ENCODE assay signal across 14 mouse cellular contexts in the genomic region with DNA sequence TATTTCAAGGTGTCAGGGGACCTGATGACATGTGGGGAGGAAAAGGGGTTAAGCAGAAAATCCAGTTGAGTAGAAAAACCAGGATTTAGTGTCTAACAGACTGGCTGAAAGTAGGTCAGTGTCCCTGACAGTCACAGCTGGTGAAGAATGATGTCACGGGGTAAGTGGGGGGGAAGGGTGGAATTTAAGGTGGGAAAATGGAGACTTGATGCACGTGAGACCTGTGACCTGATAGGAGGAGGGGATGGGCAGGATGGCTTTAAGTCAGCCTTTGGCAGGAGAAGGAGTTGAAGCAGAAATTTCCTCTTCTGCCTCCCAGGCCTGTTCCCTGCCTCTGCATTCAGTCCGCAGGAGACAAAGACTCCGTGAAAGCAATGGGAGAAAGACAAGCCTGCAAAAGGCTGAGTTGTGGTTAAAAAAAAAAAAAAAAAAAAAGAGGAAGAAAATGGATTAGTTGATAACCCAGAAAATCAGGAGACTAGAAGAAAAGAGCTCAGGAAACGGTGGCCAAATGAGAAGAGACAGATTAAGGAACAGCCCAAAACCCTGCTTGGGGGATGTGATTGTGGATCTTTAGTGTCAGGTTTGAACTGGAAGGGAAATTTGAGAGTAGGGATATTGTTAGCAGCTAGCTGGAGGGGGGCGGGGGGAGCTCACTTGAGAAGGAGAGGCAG. TPM values are rescaled to one million over a fixed set of nuclear protein-coding genes. Genes with fewer than 3 reads are reported as not detected.
DNase-seq lines count a peak whose midpoint lies in the region; ATAC-seq and TF ChIP-seq lines count a peak whose summit lies in the region.
"Had no signal": no experiment of that assay in that cellular context is flagged by ENCODE, and none has a peak within 500 bp of the region (broad histone marks: within the 10 kb centered on the region; RNA-seq: fewer than 3 reads in every experiment).

No protein-coding gene starts in this region.

- peak overlapping the region; percentile 86 for H3K27ac ChIP-seq in midbrain, embryonic 12.5 days (replicated peaks)
- no peak overlapping the region for H3K27ac ChIP-seq in liver, embryonic 12.5 days
- H3K27ac ChIP-seq: liver, embryonic 14.5 days had no signal

- no peak overlapping the region for H3K9ac ChIP-seq in midbrain, embryonic 12.5 days (replicated peaks)
- H3K9ac ChIP-seq in liver, embryonic 12.5 days = no peak overlapping the region
- H3K9ac ChIP-seq: liver, embryonic 14.5 days had no signal

- TF ChIP-seq POLR2A in brain, embryonic 14.5 days (IDR thresholded peaks at IDR 0.05; ENCODE audit: borderline replicate concordance, extremely low read depth, insufficient read depth, insufficient read length, poor library complexity, severe bottlenecking) = no peak

- peaks cover 2% of the 10 kb centered on the region; the same call in 1 of the 2 replicates for H3K27me3 ChIP-seq in midbrain, embryonic 12.5 days
- peaks cover 90% of the 10 kb centered on the region for H3K27me3 ChIP-seq in liver, embryonic 12.5 days (replicated peaks)

- H3K4me3 ChIP-seq in midbrain, embryonic 12.5 days = no peak overlapping the region
- no peak overlapping the region for H3K4me3 ChIP-seq in liver, embryonic 12.5 days

- no peaks in the 10 kb centered on the region for H3K36me3 ChIP-seq in midbrain, embryonic 12.5 days
- H3K36me3 ChIP-seq in liver, embryonic 12.5 days = no peaks in the 10 kb centered on the region

- H3K9me3 ChIP-seq in midbrain, embryonic 12.5 days = no peaks in the 10 kb centered on the region
- no peaks in the 10 kb centered on the region for H3K9me3 ChIP-seq in liver, embryonic 12.5 days (replicated peaks)

- TF ChIP-seq CTCF in brain, embryonic 14.5 days (IDR thresholded peaks at IDR 0.05; ENCODE audit: borderline replicate concordance, extremely low read depth, insufficient read depth, insufficient read length) = no peak

- ATAC-seq in granulocyte monocyte progenitor cell, adult 5-6 weeks (replicated peaks; ENCODE audit: poor library complexity, severe bottlenecking) = 0 out of 2 replicates have a peak, but pooled peaks have one; percentile 10
- no peak for ATAC-seq in midbrain, embryonic 12.5 days (ENCODE audit: low FRiP score, low read depth)
- no peak for ATAC-seq in liver, embryonic 12.5 days

- peak; percentile 26 for DNase-seq in adrenal gland, adult 2 months
- no peak for DNase-seq in adrenal gland, adult 18-20 months (ENCODE audit: low spot score in 2 of 2)
- DNase-seq in brain, embryonic 14.5 days (ENCODE audit: low read depth) = peak; percentile 54
- no peak for DNase-seq in cerebellum, adult 11 months
- DNase-seq in thymus, adult 18-20 months = no peak
- DNase-seq: kidney, adult 18-20 months; thymus, postnatal 4 days had no signal

- no peak overlapping the region for H3K4me2 ChIP-seq in midbrain, embryonic 12.5 days (replicated peaks)
- H3K4me2 ChIP-seq in liver, embryonic 12.5 days = no peak overlapping the region

- WGBS in midbrain, embryonic 12.5 days = 16% methylated on average over 6 of the region's 6 CpGs
- 14% methylated on average over 6 of the region's 6 CpGs for WGBS in liver, embryonic 12.5 days (ENCODE audit: insufficient replicate concordance)

- peaks cover 35% of the 10 kb centered on the region for H3K4me1 ChIP-seq in midbrain, embryonic 12.5 days
- H3K4me1 ChIP-seq in liver, embryonic 12.5 days = peaks cover 5% of the 10 kb centered on the region; the same call in 1 of the 2 replicates

RNA-seq across cellular contexts. Expression of gene Rimklb, which starts 4.6 kb away (rescaled TPM):
- not detected for total RNA-seq in adrenal gland, adult 2 months (2021)
- polyA plus RNA-seq in adrenal gland, adult 2 months (2012; rRNA removed) = 0.09 TPM in 1 of 2 replicates, not detected in the other
- total RNA-seq in adrenal gland, adult 18-20 months (2021) = under 1 TPM in 1 of 2 experiments, not detected in 1; 0.58 TPM
- 115 and 127 TPM in 2 replicates for polyA plus RNA-seq in brain, embryonic 14.5 days (2012; rRNA removed)
- total RNA-seq in granulocyte monocyte progenitor cell, adult 5-6 weeks (2014; fragmentation: Nextera tagmentation) = not detected in 2 replicates
- not detected in 2 replicates for total RNA-seq in granulocyte monocyte progenitor cell, adult 5-6 weeks (2017)
- 82.8 and 91.4 TPM in 2 replicates for polyA plus RNA-seq in midbrain, embryonic 12.5 days (2016; fragmentation: Nextera tagmentation; extraction: Ambion mirVana)
- polyA plus RNA-seq in liver, embryonic 12.5 days (2016; fragmentation: Nextera tagmentation; extraction: Ambion mirVana) = 2.1 and 3.1 TPM in 2 replicates
- total RNA-seq: megakaryocyte, adult 5-6 weeks had no signal

RNA-seq across cellular contexts. Expression of gene Mfap5, which starts 11.7 kb away (rescaled TPM):
- total RNA-seq in adrenal gland, adult 2 months (2021) = 10 to 100 TPM; 15.5 to 22.6 TPM
- 38.2 and 38.8 TPM in 2 replicates for polyA plus RNA-seq in adrenal gland, adult 2 months (2012; rRNA removed)
- total RNA-seq in adrenal gland, adult 18-20 months (2021) = 10 to 100 TPM in 1 of 2 experiments, 1 to 10 TPM in 1; 8.4 to 33.6 TPM
- 2.0 TPM in 2 replicates for polyA plus RNA-seq in brain, embryonic 14.5 days (2012; rRNA removed)
- not detected in 2 replicates for total RNA-seq in granulocyte monocyte progenitor cell, adult 5-6 weeks (2014; fragmentation: Nextera tagmentation)
- not detected in 2 replicates for total RNA-seq in granulocyte monocyte progenitor cell, adult 5-6 weeks (2017)
- polyA plus RNA-seq in midbrain, embryonic 12.5 days (2016; fragmentation: Nextera tagmentation; extraction: Ambion mirVana) = 1.0 and 2.0 TPM in 2 replicates
- polyA plus RNA-seq in liver, embryonic 12.5 days (2016; fragmentation: Nextera tagmentation; extraction: Ambion mirVana) = 0.48 and 0.68 TPM in 2 replicates
- total RNA-seq: megakaryocyte, adult 5-6 weeks had no signal

RNA-seq across cellular contexts. Expression of gene Aicda, which starts 59.7 kb away (rescaled TPM):
- total RNA-seq in adrenal gland, adult 2 months (2021) = not detected
- polyA plus RNA-seq in adrenal gland, adult 2 months (2012; rRNA removed) = not detected in 2 replicates
- total RNA-seq in adrenal gland, adult 18-20 months (2021) = not detected
- 0.25 and 0.75 TPM in 2 replicates for polyA plus RNA-seq in brain, embryonic 14.5 days (2012; rRNA removed)
- total RNA-seq in granulocyte monocyte progenitor cell, adult 5-6 weeks (2014; fragmentation: Nextera tagmentation) = not detected in 2 replicates
- total RNA-seq in granulocyte monocyte progenitor cell, adult 5-6 weeks (2017) = not detected in 2 replicates
- not detected in 2 replicates for polyA plus RNA-seq in midbrain, embryonic 12.5 days (2016; fragmentation: Nextera tagmentation; extraction: Ambion mirVana)
- polyA plus RNA-seq in liver, embryonic 12.5 days (2016; fragmentation: Nextera tagmentation; extraction: Ambion mirVana) = 0.05 TPM in 1 of 2 replicates, not detected in the other
- total RNA-seq: layer of hippocampus, postnatal 25 days; megakaryocyte, adult 5-6 weeks had no signal
- polyA plus RNA-seq: heart, embryonic 14.5 days; liver, embryonic 14.5 days had no signal

Comparison
In these comparisons a context has a peak if more than half of its experiments do, and no peak if none do; other contexts are left out.
1. DNase-seq: peak in adrenal gland, adult 2 months (single experiment) and brain, embryonic 14.5 days (single experiment); none in adrenal gland, adult 18-20 months (0 of 2), cerebellum, adult 11 months (single experiment) and thymus, adult 18-20 months (0 of 2).
2. RNA of gene Rimklb, which starts 4.6 kb away (polyA plus RNA-seq): 115 to 127 TPM in brain, embryonic 14.5 days and 82.8 to 91.4 TPM in midbrain, embryonic 12.5 days; 2.1 to 3.1 TPM in liver, embryonic 12.5 days and 0.09 TPM in adrenal gland, adult 2 months; every median in the first group is over 10 times any median in the second.
3. RNA of gene Mfap5, which starts 11.7 kb away (polyA plus RNA-seq): 38.2 to 38.8 TPM in adrenal gland, adult 2 months; 2.0 TPM in brain, embryonic 14.5 days, 1.0 to 2.0 TPM in midbrain, embryonic 12.5 days and 0.48 to 0.68 TPM in liver, embryonic 12.5 days; every median in the first group is over 10 times any median in the second.